Mouse (Mus musculus): Measurements from ENCODE around the gene Pgm5. TPM values are rescaled to one million over a fixed set of nuclear protein-coding genes. Genes with fewer than 3 reads are reported as not detected.
"Not testable (repeated sequence)": the region's sequence is repeated elsewhere in the genome, so short reads cannot be mapped to it uniquely, and the experiment has no call there.

Gene Pgm5
- polyA plus RNA-seq, 1 experiment = 3.4 TPM

GRCm38 (mm10) chr19:24716303-24717097 is 145.2 kb downstream of the Pgm5 start:
- peak; percentile 52 to 60 for DNase-seq (ENCODE audit: extremely low spot score in 1 of 2, low spot score in 1 of 2)

DNA sequence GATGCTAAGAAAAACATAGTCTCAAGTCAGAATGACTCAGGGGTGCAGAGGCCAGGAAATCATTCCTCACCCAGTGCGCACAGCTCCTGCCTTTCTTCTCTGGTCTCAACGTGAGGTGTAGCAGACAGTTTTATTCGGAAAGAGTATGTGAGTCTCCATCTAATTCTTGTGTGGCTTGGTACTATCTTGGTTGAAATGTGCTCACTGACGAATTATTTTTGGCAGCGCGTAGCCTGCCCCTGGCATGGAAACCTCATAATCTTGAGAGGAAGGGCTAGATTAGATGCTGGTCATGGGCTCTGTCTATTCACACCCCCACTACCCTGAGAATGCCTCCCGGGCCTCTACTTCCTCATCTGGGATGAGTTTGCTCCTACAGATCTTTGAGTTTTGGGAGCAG is 153.6 kb downstream of the Pgm5 start:
- DNase-seq (ENCODE audit: extremely low spot score in 1 of 2, low spot score in 1 of 2) = no peak

DNA sequence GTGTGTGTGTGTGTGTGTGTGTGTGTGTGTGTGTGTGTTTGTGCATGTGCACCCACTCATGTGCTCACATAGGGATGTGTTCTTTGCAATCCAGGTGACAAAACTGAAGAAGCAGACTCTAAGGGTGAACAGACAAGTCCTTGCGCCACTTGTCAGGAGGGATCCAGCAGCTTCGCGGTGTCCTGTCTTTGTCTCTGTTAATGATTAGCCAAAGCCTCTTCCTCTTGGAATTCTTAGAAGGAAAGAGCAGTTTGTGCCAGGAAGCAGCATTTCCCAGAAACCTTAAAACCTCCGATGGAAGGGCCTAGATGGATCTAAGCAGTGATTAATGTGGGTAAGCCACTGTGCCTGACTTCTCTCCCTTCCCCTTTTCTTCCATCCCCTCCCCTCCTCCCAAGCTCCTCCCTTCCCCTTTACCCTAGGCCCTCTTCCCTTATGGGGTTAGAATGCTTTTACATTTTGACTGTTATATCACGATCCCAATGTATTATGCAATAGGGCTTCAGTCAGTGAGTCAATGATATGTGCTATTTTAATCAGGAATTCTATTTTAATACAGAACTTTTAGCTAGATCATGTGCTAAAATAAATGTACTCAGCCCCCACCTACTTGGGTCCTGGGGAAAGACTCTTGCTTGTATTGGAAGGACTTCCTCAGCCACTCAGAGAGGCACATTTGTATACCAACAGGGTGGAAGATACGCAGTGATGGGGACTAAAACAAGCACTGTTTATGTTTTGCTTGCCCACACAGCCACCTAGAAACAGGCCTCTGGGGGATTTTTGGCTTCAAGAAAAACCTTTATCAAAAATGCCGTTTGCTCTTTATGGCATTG is 154.4 kb downstream of the Pgm5 start:
- peak; percentile 14 to 26 for DNase-seq (ENCODE audit: extremely low spot score in 1 of 2, low spot score in 1 of 2)

DNA sequence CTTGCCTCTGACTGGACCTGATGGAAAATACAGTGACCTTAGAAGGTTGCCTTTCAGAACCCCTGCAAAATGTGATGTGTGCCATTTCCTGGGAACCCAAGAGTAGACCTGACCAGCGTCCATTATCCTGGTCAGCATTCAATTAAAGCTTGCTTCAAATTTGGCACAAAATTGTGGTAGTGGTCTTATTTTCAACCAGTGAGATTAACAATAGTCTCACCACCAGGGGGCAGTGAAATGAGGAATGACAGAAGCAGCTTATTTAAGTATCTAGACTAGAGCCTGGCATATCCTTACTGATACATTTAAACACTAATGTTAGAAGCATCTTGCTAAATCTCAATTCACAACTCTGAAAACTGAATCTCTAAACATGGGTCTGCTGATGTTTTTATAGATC is 156.3 kb downstream of the Pgm5 start:
- peak in 1 of 2 experiments; percentile 65 for DNase-seq (ENCODE audit: extremely low spot score in 1 of 2, low spot score in 1 of 2)

DNA sequence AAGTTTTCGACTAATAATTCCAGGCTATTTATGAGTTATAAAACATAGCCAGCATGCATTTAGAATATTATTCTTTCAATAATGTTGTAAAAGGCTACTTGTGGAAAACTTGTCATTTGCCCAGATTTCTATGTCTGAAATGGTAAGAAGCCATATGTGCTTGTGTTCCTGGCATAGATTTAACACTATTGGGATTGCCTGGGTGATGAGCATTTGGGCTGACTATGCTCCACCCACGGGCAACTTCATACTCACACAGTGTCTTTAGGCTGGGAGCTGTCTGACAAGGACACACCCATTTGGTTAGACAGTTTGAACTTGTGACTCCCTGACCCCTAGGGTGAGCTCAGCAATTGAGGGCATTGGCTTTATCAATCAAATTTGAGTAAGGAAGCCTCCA is 157.3 kb downstream of the Pgm5 start:
- peak; percentile 20 to 48 for DNase-seq (ENCODE audit: extremely low spot score in 1 of 2, low spot score in 1 of 2)

- no peak for DNase-seq (ENCODE audit: extremely low spot score in 1 of 2, low spot score in 1 of 2)
Measured at GRCm38 (mm10) chr19:24703680-24704079, 158.0 kb downstream of the Pgm5 start.

GRCm38 (mm10) chr19:24703168-24703567 is 158.5 kb downstream of the Pgm5 start:
- DNase-seq (ENCODE audit: extremely low spot score in 1 of 2, low spot score in 1 of 2) = not testable (repeated sequence)

DNA sequence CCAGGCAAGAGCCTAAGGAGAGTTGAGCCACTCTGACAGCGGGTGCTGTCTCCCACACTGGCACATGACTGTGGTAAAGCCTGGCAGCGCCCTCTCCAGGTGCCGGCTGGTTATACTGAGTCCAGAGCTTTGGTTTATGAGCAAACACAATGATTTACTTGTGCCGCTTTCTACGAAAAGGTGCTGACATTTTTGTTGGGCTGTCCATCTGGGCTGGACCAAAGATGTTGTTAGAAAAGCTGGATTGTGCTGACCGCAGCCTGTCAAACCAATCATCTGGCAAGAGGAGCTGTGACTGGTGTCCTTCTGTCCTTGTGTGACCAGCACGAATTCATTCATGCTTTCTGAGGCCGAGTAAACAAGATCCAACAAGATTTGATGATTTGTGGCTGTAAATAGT is 159.9 kb downstream of the Pgm5 start:
- DNase-seq (ENCODE audit: extremely low spot score in 1 of 2, low spot score in 1 of 2) = no peak

GRCm38 (mm10) chr19:24700664-24701063 is 161.0 kb downstream of the Pgm5 start:
- no peak for DNase-seq (ENCODE audit: extremely low spot score in 1 of 2, low spot score in 1 of 2)

- DNase-seq (ENCODE audit: extremely low spot score in 1 of 2, low spot score in 1 of 2) = no peak
Measured at GRCm38 (mm10) chr19:24699910-24700309, 161.7 kb downstream of the Pgm5 start.

- DNase-seq (ENCODE audit: extremely low spot score in 1 of 2, low spot score in 1 of 2) = no peak
Measured at GRCm38 (mm10) chr19:24699196-24699595, 162.5 kb downstream of the Pgm5 start.

- no peak for DNase-seq (ENCODE audit: extremely low spot score in 1 of 2, low spot score in 1 of 2)
Measured at GRCm38 (mm10) chr19:24698651-24699050, 163.0 kb downstream of the Pgm5 start.

DNA sequence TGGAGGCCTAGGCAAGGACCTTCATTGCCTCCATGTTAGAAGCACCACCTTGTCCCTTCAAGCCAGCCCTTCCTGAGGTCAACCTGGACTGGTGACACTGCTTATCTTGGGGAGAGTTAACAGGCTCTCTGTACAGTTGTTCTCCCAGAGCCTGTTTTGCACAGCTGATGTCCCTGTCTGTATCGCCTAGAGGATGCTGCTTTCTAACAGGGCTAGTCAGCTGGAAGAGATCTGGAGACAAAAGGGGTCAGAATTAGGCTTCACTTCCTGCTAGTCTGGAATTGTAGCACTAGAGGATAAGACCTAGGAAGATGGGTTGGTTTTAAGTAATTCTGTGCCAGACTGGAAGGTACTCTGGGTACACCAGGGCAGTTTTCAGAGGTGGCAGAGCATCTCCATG is 163.7 kb downstream of the Pgm5 start:
- no peak for DNase-seq (ENCODE audit: extremely low spot score in 1 of 2, low spot score in 1 of 2)

GRCm38 (mm10) chr19:24692691-24693090 is 169.0 kb downstream of the Pgm5 start:
- DNase-seq (ENCODE audit: extremely low spot score in 1 of 2, low spot score in 1 of 2) = no peak

GRCm38 (mm10) chr19:24689531-24689930 is 172.1 kb downstream of the Pgm5 start:
- no peak for DNase-seq (ENCODE audit: extremely low spot score in 1 of 2, low spot score in 1 of 2)

GRCm38 (mm10) chr19:24688327-24688726 is 173.3 kb downstream of the Pgm5 start:
- no peak for DNase-seq (ENCODE audit: extremely low spot score in 1 of 2, low spot score in 1 of 2)

DNA sequence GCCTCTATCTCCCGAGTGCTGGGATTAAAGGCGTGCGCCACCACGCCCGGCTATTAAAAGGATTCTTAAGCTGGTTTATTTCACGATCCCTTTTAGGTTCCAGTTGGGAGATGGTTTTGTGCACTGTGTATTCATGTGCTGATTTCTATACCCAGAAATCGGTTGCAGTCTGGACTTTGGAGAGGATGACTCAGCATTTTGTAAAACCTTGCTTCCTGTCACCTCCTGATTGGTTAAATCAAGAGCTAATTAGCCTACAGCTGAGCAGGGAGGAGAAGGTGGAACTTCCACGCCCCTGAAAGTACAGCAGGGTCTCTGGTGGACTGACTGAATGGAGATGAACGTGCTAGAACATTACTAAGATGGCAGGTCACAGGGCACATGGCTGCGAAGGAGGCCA is 175.2 kb downstream of the Pgm5 start:
- no peak for DNase-seq (ENCODE audit: extremely low spot score in 1 of 2, low spot score in 1 of 2)

DNA sequence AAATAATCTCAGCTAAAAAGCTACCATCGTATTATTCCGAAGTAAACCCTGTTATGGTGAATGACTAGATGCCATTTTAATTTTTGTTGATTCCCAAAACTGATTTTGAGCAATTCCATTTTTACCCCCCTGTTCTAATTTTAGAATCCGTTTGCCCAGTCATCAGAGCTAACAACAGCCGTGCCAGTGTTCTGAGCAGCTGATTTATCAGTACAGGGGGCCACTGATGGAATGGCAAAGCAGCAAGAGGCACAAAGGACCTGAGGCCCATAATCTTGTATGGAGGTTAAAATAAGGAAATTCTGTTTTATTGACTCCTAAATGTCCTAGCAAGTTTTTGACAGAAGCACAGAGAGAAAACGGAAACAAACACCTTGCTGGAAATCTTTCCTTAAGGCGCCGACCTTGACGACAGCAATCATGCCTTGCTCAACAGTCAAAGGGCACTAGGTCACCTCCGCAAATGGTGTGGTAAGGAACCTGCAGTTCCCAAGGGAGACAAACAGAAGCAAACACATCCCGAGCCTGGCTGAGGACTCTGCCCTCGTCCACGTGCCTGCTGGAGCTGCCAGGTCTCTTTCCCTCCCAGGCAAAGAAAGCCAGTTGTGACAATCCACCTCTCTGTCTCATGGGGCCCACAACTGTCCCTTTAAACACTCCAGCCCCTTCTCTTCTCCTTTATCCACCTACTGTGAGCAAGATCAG is 178.5 kb downstream of the Pgm5 start:
- DNase-seq (ENCODE audit: extremely low spot score in 1 of 2, low spot score in 1 of 2) = no peak

- DNase-seq (ENCODE audit: extremely low spot score in 1 of 2, low spot score in 1 of 2) = peak; percentile 15 to 41
Measured at GRCm38 (mm10) chr19:24677242-24677984, 184.2 kb downstream of the Pgm5 start.

- DNase-seq (ENCODE audit: extremely low spot score in 1 of 2, low spot score in 1 of 2) = no peak
Measured at GRCm38 (mm10) chr19:24676429-24676828, 185.2 kb downstream of the Pgm5 start.
